Mouse (Mus musculus) lung, postnatal 25 days (tissue): ENCODE results near the gene 9030612E09Rik.
A peak's percentile ranks its signal among the peaks of the same experiment; 100 is the strongest.

Experiments used
- DNase-seq: peaks from one replicate; pipeline ENCODE4 v3.0.0; 2022; ENCODE audit warnings: low spot score

9030612E09Rik gene

DNA sequence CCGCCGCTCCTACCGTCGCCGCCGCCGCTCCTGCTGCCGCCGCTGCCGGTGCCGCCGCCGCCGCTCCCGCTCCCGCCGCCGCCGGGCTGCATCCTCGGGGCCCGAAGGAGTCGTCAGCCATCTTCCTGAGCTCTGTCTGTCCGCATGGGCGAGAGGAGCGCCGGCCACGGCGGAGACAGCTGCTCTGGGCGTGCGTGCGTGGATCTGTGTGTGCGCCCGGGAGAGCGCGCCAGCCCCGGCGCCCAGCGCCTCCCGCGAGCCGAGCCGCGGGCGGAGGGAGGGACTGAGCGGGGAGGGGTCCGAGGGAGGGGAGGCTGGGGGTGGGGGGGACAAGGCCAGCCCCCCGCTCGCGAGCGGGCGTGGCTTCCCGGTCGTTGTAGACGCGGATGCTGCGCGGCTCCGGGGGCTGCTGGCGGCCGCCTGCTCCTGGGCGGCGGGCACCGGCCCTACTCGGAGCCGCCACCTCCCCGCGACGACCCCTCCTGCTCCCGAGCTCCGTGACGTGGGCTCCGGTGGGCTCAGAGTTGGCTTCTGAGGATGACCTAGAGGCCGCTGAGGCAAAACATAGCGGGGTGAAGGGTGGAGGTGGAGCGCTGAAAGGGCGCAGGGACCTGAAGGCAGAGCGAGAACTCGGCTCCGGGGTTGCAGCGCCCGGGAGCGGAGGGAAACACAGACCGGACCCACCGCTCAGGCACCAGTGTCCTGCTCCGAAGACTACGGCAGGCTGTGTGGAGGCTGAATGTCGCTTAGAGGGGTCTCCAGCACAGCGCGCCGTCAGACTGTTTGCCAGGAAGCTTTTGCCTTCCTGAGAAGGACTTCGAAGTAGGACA, at the start of gene 9030612E09Rik, which contains the start of gene Sobp:
9030612E09Rik (plus strand) TSS at position 379 of the 830 bp plus-strand sequence.
Sobp (minus strand) TSS at position 205 of the 830 bp plus-strand sequence.
- no peak for DNase-seq

DNA sequence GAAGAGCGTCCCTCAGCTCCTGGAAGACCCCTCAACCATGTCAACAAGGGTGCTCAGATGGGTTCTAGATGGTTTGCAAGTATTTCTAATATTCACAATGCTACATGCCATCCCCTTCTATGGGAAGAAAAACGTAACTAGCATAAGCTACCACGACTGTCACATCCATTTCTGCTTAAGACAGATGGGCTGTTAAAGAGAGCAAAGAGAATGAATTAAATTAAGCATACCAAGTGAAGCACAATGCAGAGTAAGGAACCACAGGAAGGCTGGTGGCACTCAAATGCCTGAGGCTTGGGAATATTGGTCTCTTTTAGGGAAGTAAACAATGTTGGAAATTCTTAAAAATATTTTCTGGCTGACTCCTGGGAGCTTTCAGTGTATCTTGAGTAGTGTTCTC, 45.8 kb upstream of the 9030612E09Rik start:
- no peak for DNase-seq

DNA sequence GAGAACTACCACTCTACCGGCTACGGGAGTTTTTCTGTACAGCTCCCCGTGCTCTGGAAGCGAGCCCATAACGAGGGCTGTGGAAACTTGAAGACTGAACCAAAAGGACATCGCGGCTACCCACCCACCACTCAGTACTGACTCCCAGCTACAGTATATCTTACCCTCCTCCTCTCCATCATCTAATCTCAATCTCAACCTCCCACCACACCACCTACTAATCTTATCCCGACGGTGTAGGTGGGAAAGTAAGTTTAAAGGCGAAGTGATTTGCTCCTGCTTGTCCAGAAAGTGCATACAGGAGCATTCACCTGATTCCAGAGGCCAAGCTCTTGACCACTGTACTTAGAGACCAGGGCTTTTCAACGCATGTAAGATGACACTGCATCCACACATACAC, 40.5 kb upstream of the 9030612E09Rik start:
- DNase-seq: no peak

DNA sequence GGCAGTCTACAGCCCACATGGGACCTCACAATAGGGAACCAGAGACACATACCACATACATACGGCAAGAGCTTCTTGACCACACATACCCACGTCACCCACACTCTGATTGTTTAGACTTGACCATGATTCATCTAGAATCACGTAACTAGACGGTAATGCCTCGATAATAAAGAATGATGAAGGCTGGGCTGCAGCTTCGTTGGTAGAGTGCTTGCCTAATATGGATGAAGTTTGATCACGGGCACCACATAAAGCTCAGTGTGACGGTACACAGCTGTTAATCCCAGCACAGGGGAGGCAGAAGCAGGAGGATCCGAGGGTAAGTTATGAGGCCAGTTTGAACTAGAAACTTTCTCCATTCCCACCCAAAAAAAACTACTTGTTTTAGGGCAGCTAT, 31.3 kb upstream of the 9030612E09Rik start:
- no peak for DNase-seq

DNA sequence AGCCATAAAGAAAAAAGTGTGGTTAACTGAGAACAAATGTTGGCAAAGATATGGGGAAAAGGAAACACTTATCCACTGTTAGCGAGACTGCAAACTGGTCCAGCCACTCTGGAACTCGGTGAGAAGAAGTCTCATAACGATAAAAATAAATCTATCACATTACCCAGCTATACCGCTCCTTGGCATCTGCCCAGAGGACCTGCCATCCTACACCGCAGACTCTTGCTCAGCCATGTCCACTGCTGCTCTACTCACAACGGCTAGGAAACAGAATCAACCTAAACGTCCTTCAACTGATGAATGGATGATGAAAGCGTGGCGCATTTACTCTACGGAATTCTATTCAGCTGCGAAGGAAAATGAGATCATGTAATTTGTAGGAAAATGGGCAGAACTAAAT, 26.0 kb upstream of the 9030612E09Rik start:
- no peak for DNase-seq

DNA sequence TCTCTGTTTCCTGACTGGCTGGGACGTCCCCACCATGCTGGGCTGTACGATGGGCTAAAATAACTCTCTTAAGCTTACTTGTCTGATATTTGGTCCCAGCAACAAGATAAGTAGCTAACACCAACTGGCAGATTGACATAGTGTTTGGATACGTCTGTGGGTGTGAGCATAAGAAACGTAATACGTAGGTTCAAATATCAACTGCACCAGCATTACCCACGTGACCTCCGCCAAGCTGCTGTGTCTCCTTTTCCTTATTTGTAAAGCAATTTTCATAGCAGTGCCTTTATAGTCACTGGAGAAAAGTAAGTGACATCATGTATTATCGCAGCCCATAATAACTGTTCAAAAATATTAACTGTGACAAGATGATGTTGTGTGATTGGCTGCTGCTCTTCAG, 21.9 kb upstream of the 9030612E09Rik start:
- DNase-seq: no peak

DNA sequence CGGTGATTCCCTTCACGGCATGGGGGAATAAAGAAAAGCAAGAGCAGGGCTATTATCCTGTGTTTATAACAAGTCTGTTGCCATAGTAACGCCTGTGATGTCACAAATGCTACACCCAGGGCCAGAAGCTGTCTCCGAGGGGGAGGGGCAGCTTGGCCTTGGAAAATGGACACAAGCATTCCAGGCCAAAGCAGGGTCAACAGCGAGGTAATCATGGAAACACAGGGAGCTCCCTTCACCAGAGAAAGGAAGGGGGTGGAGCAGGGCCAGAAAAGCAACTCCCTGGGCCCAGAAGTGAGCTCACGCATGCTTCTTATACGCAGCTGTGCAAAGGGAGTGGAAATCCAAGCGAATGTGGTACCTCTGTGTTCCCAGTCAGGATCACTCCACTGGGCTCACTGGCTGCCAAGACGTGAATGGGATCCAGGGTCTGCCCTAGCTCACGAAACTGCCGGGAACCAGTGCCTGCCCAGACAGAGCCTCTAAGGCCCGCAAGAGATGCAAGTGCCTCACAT, 19.4 kb upstream of the 9030612E09Rik start:
- peak; percentile 33 for DNase-seq

DNA sequence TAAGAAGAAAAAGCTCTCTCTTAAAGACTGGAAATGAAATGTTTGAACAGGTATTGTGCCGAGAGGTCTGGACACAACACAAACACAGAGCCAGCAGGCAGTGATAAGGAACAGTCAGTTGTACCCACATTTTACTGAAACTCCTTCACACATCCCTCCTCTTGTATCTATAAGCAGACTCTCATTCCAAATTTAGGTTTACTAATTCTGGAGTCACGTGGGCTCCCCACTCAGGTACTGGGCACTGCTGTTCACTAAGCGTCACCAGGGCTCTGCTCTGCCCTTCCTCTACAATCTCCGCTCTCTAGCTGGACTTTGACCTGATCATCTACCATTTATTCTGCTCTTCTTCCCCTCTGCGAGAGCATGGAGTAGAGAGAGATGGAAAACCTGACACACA, 15.6 kb upstream of the 9030612E09Rik start:
- no peak for DNase-seq

DNA sequence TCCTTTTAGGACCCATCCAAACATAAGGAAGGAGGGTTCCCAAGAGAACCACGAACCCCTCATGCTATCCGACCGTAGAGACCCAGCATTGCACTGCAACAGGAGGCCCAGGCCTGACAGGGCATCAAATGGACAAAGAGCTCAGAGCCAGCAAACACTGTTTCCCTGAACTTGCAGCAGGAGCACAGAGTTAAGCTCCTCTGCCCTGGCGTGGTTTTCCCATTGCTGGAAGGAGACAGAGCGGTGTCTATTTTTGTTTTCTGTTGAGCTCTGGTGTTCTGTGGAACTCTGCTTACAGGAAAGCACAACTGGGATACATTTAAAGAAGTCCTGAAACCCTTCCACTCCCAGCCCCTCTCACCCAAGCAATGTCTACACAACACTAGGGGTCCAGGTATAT, 15.2 kb upstream of the 9030612E09Rik start:
- no peak for DNase-seq

DNA sequence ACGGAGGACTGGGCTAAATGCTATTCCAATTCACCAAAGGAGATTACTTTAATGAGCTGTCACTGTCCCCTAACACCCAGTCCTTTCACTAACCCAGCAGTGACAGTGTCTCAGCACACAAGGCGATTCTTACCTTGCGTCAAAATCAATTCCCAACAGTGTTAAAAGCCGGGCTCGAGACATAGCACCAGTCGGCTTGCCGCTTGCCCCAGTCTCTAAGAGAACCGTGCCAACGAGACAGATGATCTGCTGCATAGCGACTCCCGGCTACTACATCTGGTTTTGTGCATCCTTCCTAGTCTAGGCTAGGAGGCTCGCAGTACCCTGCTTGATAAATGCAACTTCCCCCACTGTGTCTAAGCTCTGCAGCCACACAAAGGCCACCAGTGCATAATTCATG, 12.2 kb upstream of the 9030612E09Rik start:
- DNase-seq: no peak

DNA sequence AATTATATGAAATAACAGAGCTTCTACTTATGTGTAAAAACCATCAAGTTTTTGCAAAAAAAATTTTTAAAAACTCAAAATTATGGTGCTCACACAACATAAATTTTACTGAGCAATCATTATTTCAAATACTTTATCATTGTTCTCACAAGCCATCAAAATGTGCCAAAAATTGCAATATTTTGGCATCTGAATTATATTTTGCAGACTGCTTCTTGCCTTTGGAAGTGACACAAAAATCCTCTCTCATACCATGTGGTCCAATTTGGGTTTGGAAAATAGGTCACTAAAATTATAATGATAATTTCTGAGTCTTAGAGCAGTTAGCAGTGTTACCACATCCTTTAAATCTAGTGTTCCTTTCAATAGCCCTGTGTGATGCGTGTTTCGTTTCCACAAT, 10.1 kb upstream of the 9030612E09Rik start:
- no peak for DNase-seq

DNA sequence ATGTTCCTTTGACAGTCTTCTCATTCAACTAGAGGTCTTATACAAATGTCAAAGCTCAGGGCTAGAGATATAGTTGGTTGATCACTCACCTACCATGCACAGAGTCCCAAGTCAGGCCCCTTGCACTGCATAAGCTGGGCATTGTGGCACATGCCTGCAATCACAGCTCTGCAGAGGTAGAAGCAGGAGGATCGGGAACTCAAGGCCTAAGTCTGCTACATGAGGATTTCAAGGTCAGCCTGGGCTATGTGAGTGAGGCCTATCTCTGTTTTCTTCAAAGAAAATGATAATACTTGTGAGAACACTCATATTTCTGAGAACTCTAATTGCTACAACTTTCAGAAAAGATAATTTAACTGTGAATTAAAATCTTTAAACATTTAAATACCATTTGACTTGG, 8.4 kb upstream of the 9030612E09Rik start:
- DNase-seq: no peak

DNA sequence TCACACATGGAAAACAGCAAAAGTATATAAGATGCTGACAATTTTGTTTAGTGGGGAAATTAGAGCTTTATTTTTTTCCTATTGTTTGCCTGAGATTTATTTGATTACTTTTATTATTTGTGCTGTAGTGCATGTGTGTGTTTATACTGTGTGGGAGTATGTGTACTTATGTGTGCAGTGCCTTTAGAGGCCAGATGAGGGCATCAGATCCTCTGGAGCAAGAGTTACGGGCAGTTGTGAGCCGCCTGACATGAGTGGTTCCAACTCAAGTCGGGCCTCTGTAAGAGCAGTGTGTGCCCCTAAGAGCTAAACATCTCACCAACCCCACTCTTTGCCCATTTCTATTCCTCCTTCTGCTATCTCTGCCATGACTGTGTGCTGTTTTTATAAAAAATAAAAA, 7.7 kb upstream of the 9030612E09Rik start:
- no peak for DNase-seq

DNA sequence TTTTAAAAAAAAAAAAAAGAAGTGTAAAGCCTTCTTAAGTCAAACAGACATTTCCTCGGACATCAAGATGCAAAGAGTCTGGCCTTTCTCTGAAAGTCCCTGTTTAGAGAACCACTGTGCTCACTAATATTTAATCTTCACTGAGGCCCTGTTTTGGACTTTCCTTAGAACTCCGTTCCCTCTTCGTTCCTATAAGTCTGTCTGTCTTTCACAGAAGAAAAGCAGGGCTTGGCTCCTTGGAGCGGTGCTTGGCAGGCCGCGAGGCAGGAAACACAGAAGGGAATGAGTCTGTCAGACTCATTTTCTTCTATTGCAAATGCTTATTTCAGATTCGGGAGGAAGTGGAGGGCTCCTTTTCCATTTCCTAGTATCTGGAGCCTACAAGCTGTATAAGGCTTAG, 5.7 kb upstream of the 9030612E09Rik start:
- DNase-seq: no peak

DNA sequence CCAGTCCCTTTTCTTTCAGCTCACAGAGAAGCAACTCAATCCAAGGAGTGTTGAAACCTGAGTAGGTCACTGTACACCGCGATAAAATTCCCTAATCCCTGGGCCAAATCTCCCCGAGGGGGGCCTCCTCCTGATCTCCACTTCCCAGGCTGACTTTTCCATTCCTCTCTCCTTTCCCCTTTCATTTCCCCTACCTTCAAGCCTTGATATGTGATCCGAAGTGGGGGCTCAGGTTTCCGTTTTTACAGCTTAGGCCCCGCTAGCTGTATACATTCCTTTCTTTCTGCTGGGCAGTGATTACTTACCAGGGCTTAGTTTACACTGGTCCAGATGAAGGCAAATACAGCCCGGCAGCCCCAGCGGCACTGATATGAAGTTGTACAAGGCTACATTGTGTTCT, 3.4 kb upstream of the 9030612E09Rik start:
- DNase-seq: no peak

DNA sequence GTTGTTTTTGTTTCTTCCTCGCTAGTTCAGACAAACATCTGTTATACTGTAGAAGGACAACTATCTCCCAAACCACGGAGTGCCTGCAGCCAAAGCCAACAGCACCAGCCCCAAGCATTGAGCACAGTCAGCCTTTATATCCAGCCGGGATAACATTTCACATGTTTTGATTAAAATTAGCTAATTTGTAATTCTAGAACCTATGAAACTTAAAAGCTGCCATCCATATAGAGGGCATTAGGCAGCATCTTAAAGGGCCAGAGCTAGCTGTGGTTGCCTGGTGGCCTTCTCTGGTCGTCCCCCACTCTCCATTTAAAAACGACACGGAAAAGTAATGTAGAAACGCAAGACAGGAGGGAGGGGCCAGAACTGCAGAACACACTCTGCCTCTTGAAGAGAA, 2.4 kb upstream of the 9030612E09Rik start:
- DNase-seq: no peak

DNA sequence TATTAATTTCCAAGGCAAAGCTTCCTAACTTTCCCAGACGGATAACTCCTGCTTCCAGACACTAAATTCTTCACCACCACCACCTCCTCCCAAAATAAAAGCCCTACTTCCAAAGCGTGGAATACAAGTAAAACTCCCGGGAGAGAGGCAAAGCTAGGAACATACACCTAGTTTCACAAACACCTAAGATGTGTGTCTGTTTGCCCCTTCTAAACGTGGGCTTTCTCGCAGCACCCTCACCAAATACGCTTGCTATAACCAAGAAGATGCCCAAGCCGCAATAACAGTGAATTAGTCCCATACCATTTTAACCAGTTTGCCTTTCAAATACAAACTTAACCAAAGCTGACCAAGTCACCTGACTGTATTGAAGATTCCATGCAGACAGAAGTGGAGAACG, 1.9 kb upstream of the 9030612E09Rik start:
- DNase-seq: no peak

DNA sequence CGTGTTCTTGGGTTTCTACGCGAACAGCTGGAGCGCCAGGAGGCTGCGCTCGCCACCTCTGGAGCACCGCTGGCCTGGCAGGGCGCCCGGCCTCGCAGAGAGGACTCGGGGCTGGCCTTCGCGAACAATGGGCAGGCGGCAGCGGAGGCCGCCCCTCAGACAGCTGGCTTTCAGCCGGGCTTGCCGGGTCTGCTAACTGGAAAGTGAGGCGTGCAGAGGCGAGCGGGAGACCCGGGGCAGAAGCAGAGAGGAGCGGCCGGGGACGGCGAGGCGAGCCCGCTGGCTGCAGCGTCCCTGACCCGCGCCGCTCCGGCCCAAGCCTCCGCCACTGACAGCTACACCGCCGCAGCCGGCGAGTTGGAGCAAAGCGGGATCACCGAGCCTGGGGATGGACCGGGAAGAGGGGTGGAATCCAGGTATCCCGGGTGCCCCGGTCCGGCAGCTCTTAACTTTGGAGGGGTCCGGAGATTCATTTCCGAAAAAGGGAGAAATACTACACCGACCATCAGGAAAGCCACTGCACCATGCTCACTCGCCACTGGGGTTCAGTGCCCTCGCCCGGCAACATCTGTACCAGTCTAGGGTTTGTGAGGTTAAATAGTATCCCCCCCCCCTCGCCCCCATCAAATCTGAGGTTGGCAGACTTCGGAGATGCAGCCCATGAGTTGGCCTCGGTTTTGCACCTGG, 1.2 kb upstream of the 9030612E09Rik start:
- peak; percentile 24 for DNase-seq

DNA sequence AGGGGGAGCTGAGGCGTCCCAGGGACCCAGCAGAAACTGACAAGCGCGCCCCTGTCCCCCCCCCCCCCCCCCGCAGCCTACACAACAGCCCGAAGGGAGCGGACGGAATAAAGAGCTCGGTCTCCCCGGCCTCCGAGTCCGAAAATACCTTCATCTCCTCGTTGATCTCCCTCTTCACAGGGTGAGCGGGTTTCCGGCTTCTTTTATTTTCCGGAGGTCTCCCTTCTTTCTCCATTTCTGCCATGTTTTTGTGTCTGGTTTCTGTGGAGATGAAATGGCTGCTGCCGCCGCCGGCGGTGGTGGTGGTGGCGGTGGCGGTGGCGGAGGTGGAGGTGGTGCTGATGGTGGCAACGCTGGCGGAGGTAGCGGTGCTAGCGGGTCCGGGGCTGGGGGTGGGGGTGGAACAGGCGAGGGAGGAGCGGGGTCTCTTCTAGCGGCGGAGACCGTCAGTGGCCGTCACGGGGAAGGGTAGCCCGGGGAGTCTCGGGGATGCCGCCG, 627 bp upstream of the 9030612E09Rik start:
- DNase-seq: no peak

DNA sequence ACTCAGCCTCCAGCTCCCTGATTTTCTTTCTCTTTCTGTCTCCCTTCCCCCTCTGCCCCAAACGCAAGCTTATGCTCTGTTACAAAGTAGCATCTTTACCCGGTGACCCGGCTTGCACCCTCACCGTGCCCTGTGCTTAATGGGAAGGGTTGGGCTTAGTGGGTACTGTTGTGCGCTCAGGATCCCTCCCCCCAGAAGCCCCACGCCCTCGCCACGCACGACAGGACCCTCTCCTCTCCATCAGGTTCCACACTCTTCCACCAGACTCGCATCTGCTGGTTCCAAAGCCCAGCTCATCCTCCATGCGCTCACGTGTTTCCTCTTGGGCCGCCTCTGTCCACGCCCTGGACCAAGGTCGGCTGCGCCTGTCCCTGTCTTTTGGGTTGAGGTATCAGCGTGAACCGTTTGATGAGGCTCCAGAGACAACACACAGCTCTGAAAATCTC, 675 bp downstream of the 9030612E09Rik start:
- no peak for DNase-seq

DNA sequence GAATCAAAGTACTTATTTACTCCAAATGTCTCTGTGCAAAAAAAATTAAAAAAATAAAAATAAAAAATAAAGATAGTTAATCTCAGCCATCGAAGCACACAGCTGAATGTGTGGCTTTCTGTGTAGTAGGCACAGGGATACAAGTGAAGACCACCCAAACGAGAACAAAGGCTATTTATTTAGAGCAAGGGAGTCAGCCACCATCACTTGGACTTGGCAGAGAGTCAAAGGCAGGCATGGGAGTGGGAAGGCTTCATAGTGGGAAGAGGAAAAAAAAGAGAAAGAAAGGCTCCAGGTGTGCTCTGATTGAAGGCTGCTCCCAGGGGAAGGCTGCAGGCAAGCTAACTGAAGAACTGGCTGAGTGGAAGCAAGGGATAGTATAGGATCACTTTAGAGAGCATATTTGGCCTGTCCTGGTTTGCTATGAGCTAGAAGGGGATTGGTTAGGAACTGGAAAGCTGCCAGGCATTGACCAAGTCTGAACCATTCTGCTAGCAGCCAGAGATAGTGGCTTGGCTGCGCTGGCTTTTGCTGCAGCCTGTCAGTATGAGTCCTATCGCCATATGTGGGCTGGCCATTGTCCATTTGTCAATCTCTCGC, 5.9 kb downstream of the 9030612E09Rik start:
- no peak for DNase-seq

DNA sequence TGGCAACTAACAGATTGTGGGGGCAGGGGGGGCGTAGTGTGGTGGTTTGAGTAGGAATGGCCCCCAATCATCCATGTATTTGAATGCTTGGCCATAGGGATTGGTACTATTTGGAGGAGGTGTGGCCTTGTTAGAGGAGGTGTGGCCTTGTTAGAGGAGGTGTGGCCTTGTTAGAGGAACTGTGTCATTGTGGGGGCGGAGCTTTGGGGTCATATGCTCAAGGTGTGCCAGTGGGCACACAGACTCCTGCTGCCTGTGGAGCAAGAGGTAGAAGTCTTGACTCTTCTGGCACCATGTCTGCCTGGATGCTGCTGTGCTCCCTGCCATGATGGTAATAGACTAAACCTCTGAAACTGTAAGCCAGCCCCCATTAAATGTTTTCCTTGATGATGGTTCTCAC, 25.7 kb downstream of the 9030612E09Rik start:
- no peak for DNase-seq

DNA sequence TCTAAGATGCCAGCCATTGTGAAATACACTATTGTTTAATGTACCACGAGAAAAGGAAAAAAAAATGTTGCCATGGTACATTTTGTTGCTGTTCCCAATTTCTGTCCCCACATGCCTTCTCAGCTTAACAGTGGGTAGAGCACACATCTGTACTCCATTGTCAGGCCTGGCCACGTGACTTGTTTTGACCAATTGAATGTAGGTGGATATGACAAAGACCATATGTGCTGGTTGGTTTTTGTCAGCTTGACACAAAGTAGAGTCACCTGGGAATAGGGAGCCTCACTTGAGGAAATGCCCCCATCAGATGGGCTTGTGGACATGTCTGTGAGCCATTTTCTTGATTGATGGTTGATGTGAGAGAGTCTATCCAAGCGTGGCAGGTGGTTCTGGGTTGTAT, 29.4 kb downstream of the 9030612E09Rik start:
- no peak for DNase-seq
